ENCODE assay signal across 9 mouse cellular contexts in genomic region chr3:97087326-97087725, GRCm38 (mm10).
DNase-seq lines count a peak whose midpoint lies in the region; ATAC-seq and TF ChIP-seq lines count a peak whose summit lies in the region.
"Had no signal": no experiment of that assay in that cellular context is flagged by ENCODE, and none has a peak within 500 bp of the region (broad histone marks: within the 10 kb centered on the region; RNA-seq: fewer than 3 reads in every experiment).

No protein-coding gene starts in this region.

- CTCF ChIA-PET in Patski (lab: Charles Lee), result no interaction called here

- in situ Hi-C loops in Patski (cut with MboI; ENCODE audit: low pct_unique_long_range_greater_than_20kb), result loop anchor here (25.0 kb wide), 1 partner anchor 250 kb away; no protein-coding TSS in a partner anchor

- no peaks in the 10 kb centered on the region for H3K27me3 ChIP-seq in Patski
- H3K27me3 ChIP-seq: embryonic facial prominence, embryonic 15.5 days; limb, embryonic 13.5 days had no signal

- POLR2A ChIA-PET in Patski (lab: Charles Lee), result no interaction called here

- peak; percentile 18 to 37 for DNase-seq in layer of hippocampus, postnatal 10 days (ENCODE audit: low spot score in 2 of 2)
- DNase-seq in layer of hippocampus, adult 18-20 months (ENCODE audit: low spot score in 2 of 2), result no peak
- no peak for DNase-seq in Patski (ENCODE audit: low read depth, low spot score)
- peak; percentile 25 for DNase-seq in c-Kit-positive CD71-positive TER-119-positive erythroid progenitor cells, embryonic 14.5 days (ENCODE audit: low spot score)
- DNase-seq in mesoderm, embryonic 11.5 days (ENCODE audit: low read depth, low spot score), result peak; percentile 41
- no peak for DNase-seq in frontal cortex, postnatal 36 days (ENCODE audit: low spot score in 2 of 2)
- DNase-seq in frontal cortex, adult 2 months (ENCODE audit: extremely low spot score in 1 of 2, low spot score in 1 of 2), result no peak

- peak; percentile 69 for TF ChIP-seq CTCF in Patski (IDR thresholded peaks at IDR 0.05)

- no peak for ATAC-seq in Patski

Comparison
In these comparisons a context has a peak if more than half of its experiments do, and no peak if none do; other contexts are left out.
1. DNase-seq: peak in layer of hippocampus, postnatal 10 days (2 of 2), c-Kit-positive CD71-positive TER-119-positive erythroid progenitor cells, embryonic 14.5 days (single experiment) and mesoderm, embryonic 11.5 days (single experiment); none in layer of hippocampus, adult 18-20 months (0 of 2), Patski (single experiment), frontal cortex, postnatal 36 days (0 of 2) and frontal cortex, adult 2 months (0 of 2).